ENCODE assay signal across 23 mouse cellular contexts in the genomic region with DNA sequence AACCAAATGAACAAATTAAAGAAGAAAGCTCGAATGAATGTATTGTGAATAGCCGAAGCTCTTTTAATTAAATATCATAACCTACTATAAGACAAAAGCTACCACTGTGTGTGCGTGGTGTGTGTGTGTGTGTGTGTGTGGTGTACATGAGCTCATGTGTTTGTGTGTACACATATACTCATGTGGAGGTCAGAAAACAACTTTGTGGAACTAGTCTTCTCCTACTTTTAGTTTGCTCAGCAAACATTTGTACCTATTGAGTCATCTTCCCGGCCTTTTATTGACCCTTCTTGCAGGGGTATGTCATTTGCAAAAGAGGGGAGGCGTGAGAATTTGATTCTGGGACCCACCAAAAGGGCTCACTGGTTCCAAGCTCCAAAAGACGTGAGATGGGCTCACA. TPM values are rescaled to one million over a fixed set of nuclear protein-coding genes. Genes with fewer than 3 reads are reported as not detected.
A peak's percentile ranks its signal among the peaks of the same experiment; 100 is the strongest.
DNase-seq lines count a peak whose midpoint lies in the region; ATAC-seq and TF ChIP-seq lines count a peak whose summit lies in the region.
"Had no signal": no experiment of that assay in that cellular context is flagged by ENCODE, and none has a peak within 500 bp of the region (broad histone marks: within the 10 kb centered on the region; RNA-seq: fewer than 3 reads in every experiment).

No protein-coding gene starts in this region.

- H3K27me3 ChIP-seq in heart, embryonic 13.5 days (replicated peaks): no peaks in the 10 kb centered on the region
- no peaks in the 10 kb centered on the region for H3K27me3 ChIP-seq in E14TG2a.4 (ENCODE audit: insufficient read depth, low read length)
- H3K27me3 ChIP-seq in liver, postnatal 0 days (ENCODE audit: insufficient read depth, low read length): no peaks in the 10 kb centered on the region
- H3K27me3 ChIP-seq: forebrain, embryonic 12.5 days; kidney, embryonic 15.5 days; limb, embryonic 12.5 days had no signal

- peaks cover 4% of the 10 kb centered on the region; the same call in 1 of the 2 replicates for H3K36me3 ChIP-seq in heart, embryonic 13.5 days
- H3K36me3 ChIP-seq in E14TG2a.4 (ENCODE audit: insufficient read depth, low read length) (peaks cover 24% of the 10 kb centered on the region), ES-E14 (ENCODE audit: control insufficient read depth, insufficient read depth, low read length, poor library complexity, severe bottlenecking) (no peaks in the 10 kb centered on the region)
- H3K36me3 ChIP-seq in liver, postnatal 0 days (replicated peaks; ENCODE audit: insufficient read depth, low read length): no peaks in the 10 kb centered on the region
- H3K36me3 ChIP-seq: forebrain, embryonic 12.5 days; kidney, embryonic 15.5 days; limb, embryonic 12.5 days had no signal

- H3K27ac ChIP-seq in heart, embryonic 13.5 days (replicated peaks): peak overlapping the region; percentile 78
- peak overlapping the region; percentile 59 for H3K27ac ChIP-seq in ES-E14 (ENCODE audit: insufficient read depth, low read depth, low read length, poor library complexity, severe bottlenecking)
- peak overlapping the region; percentile 85 for H3K27ac ChIP-seq in liver, postnatal 0 days (ENCODE audit: low read depth)
- H3K27ac ChIP-seq: forebrain, embryonic 12.5 days; kidney, embryonic 15.5 days; limb, embryonic 12.5 days had no signal

- no peak for DNase-seq in heart, postnatal 4 days
- DNase-seq in ES-E14 (ENCODE audit: low read depth, low spot score): no peak
- no peak for DNase-seq in liver, postnatal 0 days
- DNase-seq in left cerebral cortex, adult 9 months (ENCODE audit: low spot score in 2 of 2): no peak
- no peak for DNase-seq in adrenal gland, adult (ENCODE audit: inconsistent age in 2 of 2, low spot score in 1 of 2)
- DNase-seq: adrenal gland, postnatal 36 days; gastrocnemius, postnatal 10 days; lung, embryonic 14.5 days; lung, postnatal 4 days; right cerebral cortex, postnatal 4 days had no signal

- no peak for TF ChIP-seq CTCF in E14TG2a.4 (conservative IDR thresholded peaks at IDR 0.05; ENCODE audit: low read length)
- no peak for TF ChIP-seq CTCF in liver, postnatal 0 days (IDR thresholded peaks at IDR 0.05; ENCODE audit: low read depth)

- no peak for ATAC-seq in heart, embryonic 13.5 days (ENCODE audit: extremely low read depth, insufficient number of reproducible peaks, low FRiP score, low TSS enrichment)
- peak; percentile 83 for ATAC-seq in liver, postnatal 0 days
- ATAC-seq: hindbrain, embryonic 16.5 days; intestine, embryonic 16.5 days had no signal

- peak overlapping the region; percentile 54 for H3K4me2 ChIP-seq in heart, embryonic 13.5 days
- peak overlapping the region; percentile 36; the same call in 1 of the 2 replicates for H3K4me2 ChIP-seq in liver, postnatal 0 days (ENCODE audit: low read depth, low read length)
- H3K4me2 ChIP-seq: forebrain, embryonic 12.5 days; kidney, embryonic 15.5 days; limb, embryonic 12.5 days; lung, embryonic 14.5 days had no signal

- in situ Hi-C loops in ES-E14 (cut with MboI; ENCODE audit: low sequenced_read_pairs in 2 of 2, unreplicated experiment in 2 of 2): no loop called here

- H3K4me1 ChIP-seq in heart, embryonic 13.5 days: peaks cover 56% of the 10 kb centered on the region
- H3K4me1 ChIP-seq in E14TG2a.4 (replicated peaks; ENCODE audit: low read depth, low read length) (peaks cover 87% of the 10 kb centered on the region), ES-E14 (ENCODE audit: control insufficient read depth in 2 of 2, insufficient read depth in 2 of 2, low read length in 2 of 2, poor library complexity in 1 of 2) (peaks cover 14 to 16% of the 10 kb centered on the region in 2 experiments)
- peaks cover 42% of the 10 kb centered on the region for H3K4me1 ChIP-seq in liver, postnatal 0 days (ENCODE audit: insufficient read depth)

- no peak overlapping the region for H3K4me3 ChIP-seq in heart, embryonic 13.5 days
- H3K4me3 ChIP-seq in E14TG2a.4 (replicated peaks; ENCODE audit: low read length) (peak overlapping the region; percentile 46), ES-E14 (ENCODE audit: insufficient read depth in 1 of 2, low read depth in 1 of 2, low read length in 2 of 2, poor library complexity in 1 of 2, severe bottlenecking in 1 of 2) (no peak overlapping the region)
- H3K4me3 ChIP-seq in liver, postnatal 0 days (ENCODE audit: low read depth, low read length): no peak overlapping the region
- H3K4me3 ChIP-seq: forebrain, embryonic 12.5 days; kidney, embryonic 15.5 days; limb, embryonic 12.5 days had no signal

- no peaks in the 10 kb centered on the region for H3K9me3 ChIP-seq in heart, embryonic 13.5 days
- H3K9me3 ChIP-seq in E14TG2a.4 (ENCODE audit: low read length) (no peaks in the 10 kb centered on the region), ES-E14 (ENCODE audit: control insufficient read depth, insufficient read depth, low read depth, low read length) (no peaks in the 10 kb centered on the region)
- H3K9me3 ChIP-seq in liver, postnatal 0 days (ENCODE audit: low read length): no peaks in the 10 kb centered on the region
- H3K9me3 ChIP-seq: forebrain, embryonic 12.5 days; kidney, embryonic 15.5 days; limb, embryonic 12.5 days had no signal

- TF ChIP-seq EP300 in liver, postnatal 0 days (IDR thresholded peaks at IDR 0.05; ENCODE audit: low read depth): no peak

- 77% methylated on average over 6 of the region's 6 CpGs for WGBS in heart, embryonic 13.5 days
- 59% methylated on average over 6 of the region's 6 CpGs for WGBS in liver, postnatal 0 days (ENCODE audit: insufficient replicate concordance)

- peak overlapping the region; percentile 37; the same call in 1 of the 2 replicates for H3K9ac ChIP-seq in heart, embryonic 13.5 days
- H3K9ac ChIP-seq in ES-E14 (ENCODE audit: insufficient read depth, low read depth, low read length, poor library complexity, severe bottlenecking): no peak overlapping the region
- H3K9ac ChIP-seq in liver, postnatal 0 days (replicated peaks): no peak overlapping the region
- H3K9ac ChIP-seq: forebrain, embryonic 12.5 days; kidney, embryonic 15.5 days; limb, embryonic 12.5 days; lung, embryonic 14.5 days had no signal

TF ChIP-seq in ES-E14, 5 proteins besides CTCF, POLR2A, EP300 and RAD21:
- TF ChIP-seq ZNF384 (IDR thresholded peaks at IDR 0.05; ENCODE audit: low read depth, low read length) (no peak), HCFC1 (IDR thresholded peaks at IDR 0.05; ENCODE audit: borderline replicate concordance, insufficient read depth, low read length) (no peak), ZC3H11A (IDR thresholded peaks at IDR 0.05; ENCODE audit: borderline replicate concordance, low read depth, low read length) (no peak), CHD2 (IDR thresholded peaks at IDR 0.05; ENCODE audit: low read depth, low read length) (no peak), MAFK (IDR thresholded peaks at IDR 0.05; ENCODE audit: insufficient read depth, low read depth, low read length) (no peak)

RNA-seq across cellular contexts. Expression of a gene that starts 11.6 kb away (rescaled TPM):
- polyA plus RNA-seq in heart, embryonic 13.5 days (2015; fragmentation: Nextera tagmentation; extraction: Ambion mirVana): 7.4 and 8.1 TPM in 2 replicates
- total RNA-seq in heart, postnatal 4 days (2021): 10 to 100 TPM; 79.5 to 84.6 TPM
- 25.1 and 32.1 TPM in 2 replicates for total RNA-seq in ES-E14 (2012; rRNA removed)
- polyA plus RNA-seq in liver, postnatal 0 days (2015; fragmentation: Nextera tagmentation; extraction: Ambion mirVana): 5.5 and 6.2 TPM in 2 replicates

RNA-seq across cellular contexts. Expression of a gene that starts 39.0 kb away (rescaled TPM):
- polyA plus RNA-seq in heart, embryonic 13.5 days (2015; fragmentation: Nextera tagmentation; extraction: Ambion mirVana): 0.13 and 0.25 TPM in 2 replicates
- total RNA-seq in heart, postnatal 4 days (2021): not detected
- 0.31 and 0.48 TPM in 2 replicates for total RNA-seq in ES-E14 (2012; rRNA removed)
- polyA plus RNA-seq in liver, postnatal 0 days (2015; fragmentation: Nextera tagmentation; extraction: Ambion mirVana): not detected in 2 replicates
- total RNA-seq: adrenal gland, postnatal 36 days; common myeloid progenitor, adult 5-6 weeks; gastrocnemius, postnatal 10 days; hematopoietic stem cell, adult 5-6 weeks; layer of hippocampus, postnatal 10 days; left cerebral cortex, postnatal 10 days; midbrain, postnatal 0 days had no signal
- polyA plus RNA-seq: large intestine, adult 2 months had no signal
